Mouse (Mus musculus): ENCODE measurements at regions not wholly inside any gene's neighbourhood (a gene's known extent, or its start where the extent isn't known, plus 50 kb on each side); places are given as distances from the start of the nearest gene placed in this dataset.

GRCm38 (mm10) chrX:167088438-167088837 is 120.7 kb downstream of the Tmsb4x start:
- Histone ChIP-seq H3K27me3 (ENCODE audit: control insufficient read depth, insufficient read depth, low read length, poor library complexity, severe bottlenecking) (no peaks in the 10 kb centered on the region), H3K4me1 (ENCODE audit: control insufficient read depth, insufficient read depth, low read length) (no peaks in the 10 kb centered on the region), H3K27ac (ENCODE audit: insufficient read depth, low read length) (no peak overlapping the region), H3K9ac (ENCODE audit: low read depth, poor library complexity, severe bottlenecking) (no peak overlapping the region), H3K36me3 (ENCODE audit: control insufficient read depth, insufficient read depth, low read length, poor library complexity, severe bottlenecking) (no peaks in the 10 kb centered on the region), H3K9me3 (replicated peaks; ENCODE audit: control insufficient read depth, insufficient read depth, low read length, poor library complexity, severe bottlenecking) (no peaks in the 10 kb centered on the region), H3K4me3 (ENCODE audit: low read depth, low read length) (no peak overlapping the region)
- TF ChIP-seq POLR2A (IDR thresholded peaks at IDR 0.05; ENCODE audit: insufficient read depth, low read length) (no peak), CTCF (IDR thresholded peaks at IDR 0.05; ENCODE audit: low read depth, low read length) (no peak), EP300 (IDR thresholded peaks at IDR 0.05; ENCODE audit: insufficient read depth, low read depth, low read length) (no peak)

- Histone ChIP-seq H3K9ac (ENCODE audit: low read depth, poor library complexity, severe bottlenecking) (no peak overlapping the region), H3K9me3 (replicated peaks; ENCODE audit: control insufficient read depth, insufficient read depth, low read length, poor library complexity, severe bottlenecking) (no peaks in the 10 kb centered on the region), H3K27me3 (ENCODE audit: control insufficient read depth, insufficient read depth, low read length, poor library complexity, severe bottlenecking) (no peaks in the 10 kb centered on the region), H3K27ac (ENCODE audit: insufficient read depth, low read length) (no peak overlapping the region), H3K4me1 (ENCODE audit: control insufficient read depth, insufficient read depth, low read length) (no peaks in the 10 kb centered on the region), H3K4me3 (ENCODE audit: low read depth, low read length) (no peak overlapping the region), H3K36me3 (ENCODE audit: control insufficient read depth, insufficient read depth, low read length, poor library complexity, severe bottlenecking) (no peaks in the 10 kb centered on the region)
- TF ChIP-seq EP300 (IDR thresholded peaks at IDR 0.05; ENCODE audit: insufficient read depth, low read depth, low read length) (no peak), POLR2A (IDR thresholded peaks at IDR 0.05; ENCODE audit: insufficient read depth, low read length) (no peak), CTCF (IDR thresholded peaks at IDR 0.05; ENCODE audit: low read depth, low read length) (no peak)
Measured at GRCm38 (mm10) chrX:167080821-167081220, 128.3 kb downstream of the Tmsb4x start.

DNA sequence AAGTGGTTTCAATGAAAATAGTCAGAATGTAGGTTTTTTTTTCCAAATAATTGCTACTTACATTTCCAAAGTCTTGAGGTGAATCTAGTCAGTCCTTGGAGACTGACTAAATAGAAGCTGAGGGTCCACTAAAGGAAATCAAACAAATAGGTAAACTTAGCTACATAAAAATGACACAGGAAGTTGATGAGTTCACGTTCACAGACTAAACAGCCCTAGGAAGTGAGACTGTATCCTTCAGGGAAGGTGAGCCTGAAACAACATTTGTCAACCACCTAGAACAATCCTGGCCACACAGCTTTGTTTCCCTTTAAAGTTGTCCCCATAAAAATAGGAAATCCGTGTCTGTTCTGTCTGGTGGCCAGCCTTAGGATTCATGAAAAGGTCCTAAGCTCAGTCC is 140.0 kb downstream of the Tmsb4x start:
- Histone ChIP-seq H3K27ac (ENCODE audit: insufficient read depth, low read length) (no peak overlapping the region), H3K4me3 (ENCODE audit: low read depth, low read length) (no peak overlapping the region), H3K27me3 (ENCODE audit: control insufficient read depth, insufficient read depth, low read length, poor library complexity, severe bottlenecking) (no peaks in the 10 kb centered on the region), H3K9ac (ENCODE audit: low read depth, poor library complexity, severe bottlenecking) (no peak overlapping the region), H3K4me1 (ENCODE audit: control insufficient read depth, insufficient read depth, low read length) (no peaks in the 10 kb centered on the region), H3K9me3 (replicated peaks; ENCODE audit: control insufficient read depth, insufficient read depth, low read length, poor library complexity, severe bottlenecking) (no peaks in the 10 kb centered on the region), H3K36me3 (ENCODE audit: control insufficient read depth, insufficient read depth, low read length, poor library complexity, severe bottlenecking) (no peaks in the 10 kb centered on the region)
- TF ChIP-seq POLR2A (IDR thresholded peaks at IDR 0.05; ENCODE audit: insufficient read depth, low read length) (no peak), EP300 (IDR thresholded peaks at IDR 0.05; ENCODE audit: insufficient read depth, low read depth, low read length) (no peak)

GRCm38 (mm10) chrX:167067918-167068317 is 141.2 kb downstream of the Tmsb4x start:
- H3K27ac ChIP-seq (ENCODE audit: insufficient read depth, low read length) = peak overlapping the region; percentile 61
- H3K9ac ChIP-seq (ENCODE audit: low read depth, poor library complexity, severe bottlenecking) = no peak overlapping the region
- no peaks in the 10 kb centered on the region for H3K4me1 ChIP-seq (ENCODE audit: control insufficient read depth, insufficient read depth, low read length)
- TF ChIP-seq CTCF (IDR thresholded peaks at IDR 0.05; ENCODE audit: low read depth, low read length) = no peak
- TF ChIP-seq EP300 (IDR thresholded peaks at IDR 0.05; ENCODE audit: insufficient read depth, low read depth, low read length) = peak; percentile 58; the same call in 1 of the 2 replicates
- H3K9me3 ChIP-seq (replicated peaks; ENCODE audit: control insufficient read depth, insufficient read depth, low read length, poor library complexity, severe bottlenecking) = no peaks in the 10 kb centered on the region
- no peak overlapping the region for H3K4me3 ChIP-seq (ENCODE audit: low read depth, low read length)
- H3K27me3 ChIP-seq (ENCODE audit: control insufficient read depth, insufficient read depth, low read length, poor library complexity, severe bottlenecking) = no peaks in the 10 kb centered on the region
- H3K36me3 ChIP-seq (ENCODE audit: control insufficient read depth, insufficient read depth, low read length, poor library complexity, severe bottlenecking) = no peaks in the 10 kb centered on the region

- TF ChIP-seq EP300 (IDR thresholded peaks at IDR 0.05; ENCODE audit: insufficient read depth, low read depth, low read length) = no peak
- TF ChIP-seq CTCF (IDR thresholded peaks at IDR 0.05; ENCODE audit: low read depth, low read length) = no peak
- TF ChIP-seq POLR2A (IDR thresholded peaks at IDR 0.05; ENCODE audit: insufficient read depth, low read length) = no peak
- H3K4me1 ChIP-seq (ENCODE audit: control insufficient read depth, insufficient read depth, low read length) = no peaks in the 10 kb centered on the region
- H3K27me3 ChIP-seq (ENCODE audit: control insufficient read depth, insufficient read depth, low read length, poor library complexity, severe bottlenecking) = no peaks in the 10 kb centered on the region
- no peak overlapping the region for H3K9ac ChIP-seq (ENCODE audit: low read depth, poor library complexity, severe bottlenecking)
- no peak overlapping the region for H3K27ac ChIP-seq (ENCODE audit: insufficient read depth, low read length)
- no peaks in the 10 kb centered on the region for H3K9me3 ChIP-seq (replicated peaks; ENCODE audit: control insufficient read depth, insufficient read depth, low read length, poor library complexity, severe bottlenecking)
- H3K4me3 ChIP-seq (ENCODE audit: low read depth, low read length) = no peak overlapping the region
- no peaks in the 10 kb centered on the region for H3K36me3 ChIP-seq (ENCODE audit: control insufficient read depth, insufficient read depth, low read length, poor library complexity, severe bottlenecking)
Measured at GRCm38 (mm10) chrX:167063881-167064280, 145.2 kb downstream of the Tmsb4x start.

GRCm38 (mm10) chrX:167052456-167052855 is 156.7 kb downstream of the Tmsb4x start:
- H3K9ac ChIP-seq (ENCODE audit: low read depth, poor library complexity, severe bottlenecking) = no peak overlapping the region
- H3K4me1 ChIP-seq (ENCODE audit: control insufficient read depth, insufficient read depth, low read length) = no peaks in the 10 kb centered on the region
- TF ChIP-seq POLR2A (IDR thresholded peaks at IDR 0.05; ENCODE audit: insufficient read depth, low read length) (no peak), EP300 (IDR thresholded peaks at IDR 0.05; ENCODE audit: insufficient read depth, low read depth, low read length) (no peak), CTCF (IDR thresholded peaks at IDR 0.05; ENCODE audit: low read depth, low read length) (no peak)
- no peaks in the 10 kb centered on the region for H3K36me3 ChIP-seq (ENCODE audit: control insufficient read depth, insufficient read depth, low read length, poor library complexity, severe bottlenecking)
- no peaks in the 10 kb centered on the region for H3K27me3 ChIP-seq (ENCODE audit: control insufficient read depth, insufficient read depth, low read length, poor library complexity, severe bottlenecking)
- no peak overlapping the region for H3K4me3 ChIP-seq (ENCODE audit: low read depth, low read length)
- H3K27ac ChIP-seq (ENCODE audit: insufficient read depth, low read length) = no peak overlapping the region
- no peaks in the 10 kb centered on the region for H3K9me3 ChIP-seq (replicated peaks; ENCODE audit: control insufficient read depth, insufficient read depth, low read length, poor library complexity, severe bottlenecking)
